ENCODE assay signal across 9 mouse cellular contexts in genomic region chr17:8388990-8389789, GRCm38 (mm10). TPM values are rescaled to one million over a fixed set of nuclear protein-coding genes. Genes with fewer than 3 reads are reported as not detected.
A peak's percentile ranks its signal among the peaks of the same experiment; 100 is the strongest.
DNase-seq lines count a peak whose midpoint lies in the region; ATAC-seq lines count a peak whose summit lies in the region.
"Had no signal": no experiment of that assay in that cellular context is flagged by ENCODE, and none has a peak within 500 bp of the region (broad histone marks: within the 10 kb centered on the region; RNA-seq: fewer than 3 reads in every experiment).

No protein-coding gene starts in this region.

- no peak for ATAC-seq in neural tube, embryonic 11.5 days (ENCODE audit: insufficient read depth, low FRiP score, low TSS enrichment)
- ATAC-seq in embryonic facial prominence, embryonic 15.5 days (ENCODE audit: insufficient number of reproducible peaks, low FRiP score, low TSS enrichment, low read depth): no peak
- ATAC-seq in limb, embryonic 13.5 days (ENCODE audit: low FRiP score, low read depth): no peak

- WGBS in neural tube, embryonic 11.5 days: under 1% methylated on average over 28 of the region's 28 CpGs
- WGBS in embryonic facial prominence, embryonic 15.5 days: 2% methylated on average over 28 of the region's 28 CpGs
- WGBS in limb, embryonic 13.5 days: 1% methylated on average over 28 of the region's 28 CpGs

- H3K36me3 ChIP-seq in neural tube, embryonic 11.5 days (ENCODE audit: control insufficient read depth, insufficient read depth, low read length): no peaks in the 10 kb centered on the region
- no peaks in the 10 kb centered on the region for H3K36me3 ChIP-seq in embryonic facial prominence, embryonic 15.5 days
- H3K36me3 ChIP-seq in limb, embryonic 13.5 days: no peaks in the 10 kb centered on the region

- peak overlapping the region; percentile 12; the same call in 1 of the 2 replicates for H3K4me3 ChIP-seq in neural tube, embryonic 11.5 days (ENCODE audit: low read depth, low read length)
- peak overlapping the region; percentile 12 for H3K4me3 ChIP-seq in embryonic facial prominence, embryonic 15.5 days (replicated peaks)
- peak overlapping the region; percentile 30 for H3K4me3 ChIP-seq in limb, embryonic 13.5 days

- DNase-seq in neural tube, embryonic 11.5 days (ENCODE audit: low spot score): no peak
- no peak for DNase-seq in neural tube, embryonic 10.5 days (ENCODE audit: extremely low spot score, low spot score)
- DNase-seq in thymus, postnatal 25 days: peak; percentile 22
- no peak for DNase-seq in right cerebral cortex, postnatal 36 days (ENCODE audit: low spot score in 2 of 2)
- no peak for DNase-seq in adrenal gland, adult 18-20 months (ENCODE audit: low spot score in 2 of 2)
- DNase-seq in cerebellum, adult 9-10 months: no peak

- H3K27ac ChIP-seq in neural tube, embryonic 11.5 days (ENCODE audit: low read depth, low read length): no peak overlapping the region
- no peak overlapping the region for H3K27ac ChIP-seq in embryonic facial prominence, embryonic 15.5 days (replicated peaks)
- no peak overlapping the region for H3K27ac ChIP-seq in limb, embryonic 13.5 days

- H3K9me3 ChIP-seq in neural tube, embryonic 11.5 days (ENCODE audit: control insufficient read depth, low read length): no peaks in the 10 kb centered on the region
- H3K9me3 ChIP-seq in embryonic facial prominence, embryonic 15.5 days (replicated peaks): no peaks in the 10 kb centered on the region
- no peaks in the 10 kb centered on the region for H3K9me3 ChIP-seq in limb, embryonic 13.5 days

- H3K4me1 ChIP-seq in neural tube, embryonic 11.5 days (ENCODE audit: control insufficient read depth, insufficient read depth, low read length): no peaks in the 10 kb centered on the region
- peaks cover 6% of the 10 kb centered on the region for H3K4me1 ChIP-seq in embryonic facial prominence, embryonic 15.5 days
- H3K4me1 ChIP-seq in limb, embryonic 13.5 days: peaks cover 14% of the 10 kb centered on the region

- 0 out of 2 replicates have a peak overlapping the region, but pooled peaks have one; percentile 3 for H3K9ac ChIP-seq in neural tube, embryonic 11.5 days (ENCODE audit: low read length)
- no peak overlapping the region for H3K9ac ChIP-seq in embryonic facial prominence, embryonic 15.5 days
- H3K9ac ChIP-seq in limb, embryonic 13.5 days: peak overlapping the region; percentile 36

- peak overlapping the region; percentile 27 for H3K4me2 ChIP-seq in neural tube, embryonic 11.5 days (ENCODE audit: low read depth)
- peak overlapping the region; percentile 22; the same call in 1 of the 2 replicates for H3K4me2 ChIP-seq in embryonic facial prominence, embryonic 15.5 days (replicated peaks)
- peak overlapping the region; percentile 62 for H3K4me2 ChIP-seq in limb, embryonic 13.5 days (replicated peaks)

- peaks cover 38% of the 10 kb centered on the region for H3K27me3 ChIP-seq in neural tube, embryonic 11.5 days (ENCODE audit: control insufficient read depth, insufficient read depth, low read length)
- H3K27me3 ChIP-seq in embryonic facial prominence, embryonic 15.5 days: peaks cover 39% of the 10 kb centered on the region
- peaks cover 39% of the 10 kb centered on the region for H3K27me3 ChIP-seq in limb, embryonic 13.5 days

RNA-seq across cellular contexts. Expression of gene T2, which starts 33.4 kb away (rescaled TPM):
- polyA plus RNA-seq in neural tube, embryonic 11.5 days (2014; fragmentation: Nextera tagmentation; extraction: Ambion mirVana): 0.42 and 0.53 TPM in 2 replicates
- 0.60 and 1.2 TPM in 2 replicates for polyA plus RNA-seq in embryonic facial prominence, embryonic 15.5 days (2015; fragmentation: Nextera tagmentation; extraction: Ambion mirVana)
- polyA plus RNA-seq in limb, embryonic 13.5 days (2015; fragmentation: Nextera tagmentation; extraction: Ambion mirVana): 1.1 and 1.3 TPM in 2 replicates
- total RNA-seq in adrenal gland, adult 18-20 months (2021): not detected

RNA-seq across cellular contexts. Expression of gene T, which starts 45.0 kb away (rescaled TPM):
- polyA plus RNA-seq in neural tube, embryonic 11.5 days (2014; fragmentation: Nextera tagmentation; extraction: Ambion mirVana): 1.6 and 2.1 TPM in 2 replicates
- 0.26 and 0.94 TPM in 2 replicates for polyA plus RNA-seq in embryonic facial prominence, embryonic 15.5 days (2015; fragmentation: Nextera tagmentation; extraction: Ambion mirVana)
- polyA plus RNA-seq in limb, embryonic 13.5 days (2015; fragmentation: Nextera tagmentation; extraction: Ambion mirVana): 0.61 and 0.97 TPM in 2 replicates
- not detected for total RNA-seq in adrenal gland, adult 18-20 months (2021)
- total RNA-seq: left cerebral cortex, postnatal 25 days had no signal

RNA-seq across cellular contexts. Expression of gene Prr18, which starts 51.9 kb away (rescaled TPM):
- 0.89 and 1.4 TPM in 2 replicates for polyA plus RNA-seq in neural tube, embryonic 11.5 days (2014; fragmentation: Nextera tagmentation; extraction: Ambion mirVana)
- 0.35 and 1.2 TPM in 2 replicates for polyA plus RNA-seq in embryonic facial prominence, embryonic 15.5 days (2015; fragmentation: Nextera tagmentation; extraction: Ambion mirVana)
- polyA plus RNA-seq in limb, embryonic 13.5 days (2015; fragmentation: Nextera tagmentation; extraction: Ambion mirVana): 0.38 and 0.50 TPM in 2 replicates
- total RNA-seq in adrenal gland, adult 18-20 months (2021): under 1 TPM; 0.30 to 0.35 TPM
